Comparison of ENCODE assay signal across 7 mouse cellular contexts in the genomic region with DNA sequence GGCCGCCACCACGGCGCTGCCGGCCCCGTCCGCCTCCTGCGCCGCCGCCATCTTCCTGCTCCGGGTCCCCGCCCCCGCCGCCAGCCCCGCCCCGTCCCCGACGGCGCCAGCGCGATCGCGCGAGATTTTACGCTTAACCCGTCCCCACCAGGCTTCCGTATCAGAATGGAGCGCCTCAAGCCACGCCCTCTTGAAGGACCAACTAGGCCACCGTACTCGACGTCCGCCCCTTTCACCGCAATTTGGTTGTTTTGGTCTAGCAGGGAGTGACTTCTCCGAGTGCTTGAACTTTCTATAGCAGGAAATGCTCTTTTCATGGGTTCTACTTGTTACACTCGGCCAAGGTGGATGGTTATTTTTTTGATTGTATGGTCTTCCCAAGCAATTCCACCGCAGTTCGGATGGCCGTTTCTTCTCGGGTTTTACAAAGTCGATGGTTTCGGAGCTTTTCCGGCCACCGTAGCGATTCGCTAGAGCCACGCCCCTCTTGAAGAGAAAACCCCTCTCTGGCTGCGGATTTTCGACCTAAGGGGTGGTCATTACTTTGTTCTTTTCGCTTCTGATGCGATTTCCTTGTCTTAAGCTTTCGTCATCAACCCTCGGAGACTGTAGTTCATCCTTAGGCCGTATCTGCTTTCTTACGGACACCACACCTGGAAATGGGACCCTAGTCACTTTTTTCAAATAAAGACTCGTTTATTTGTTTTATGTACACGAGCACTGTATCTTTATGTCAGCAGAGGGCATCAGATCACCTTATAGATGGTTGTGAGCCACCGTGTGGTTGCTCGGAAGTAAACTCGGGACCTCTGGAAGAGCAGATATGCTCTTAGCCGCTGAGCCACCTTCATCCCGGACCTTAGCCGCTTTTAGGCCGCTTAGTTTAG. TPM values are rescaled to one million over a fixed set of nuclear protein-coding genes. Genes with fewer than 3 reads are reported as not detected.
DNase-seq lines count a peak whose midpoint lies in the region; ATAC-seq lines count a peak whose summit lies in the region.

A gene (minus strand): TSS at position 79 of the 887 bp plus-strand sequence.

- H3K4me1 ChIP-seq in embryonic facial prominence, embryonic 11.5 days (ENCODE audit: control insufficient read depth, insufficient read depth, low read length), result peaks cover 6% of the 10 kb centered on the region; the same call in 1 of the 2 replicates
- H3K4me1 ChIP-seq in limb, embryonic 10.5 days, result peaks cover 25% of the 10 kb centered on the region
- peaks cover 32% of the 10 kb centered on the region for H3K4me1 ChIP-seq in midbrain, embryonic 13.5 days (replicated peaks)

- H3K4me3 ChIP-seq in embryonic facial prominence, embryonic 11.5 days (ENCODE audit: low read depth, low read length), result peak within 1 kb of the TSS; percentile 94
- H3K4me3 ChIP-seq in limb, embryonic 10.5 days, result peak within 1 kb of the TSS; percentile 100
- peak within 1 kb of the TSS; percentile 94 for H3K4me3 ChIP-seq in midbrain, embryonic 13.5 days (replicated peaks)

- no peaks in the 10 kb centered on the region for H3K27me3 ChIP-seq in embryonic facial prominence, embryonic 11.5 days (ENCODE audit: control insufficient read depth, insufficient read depth, low read length)
- no peaks in the 10 kb centered on the region for H3K27me3 ChIP-seq in limb, embryonic 10.5 days (ENCODE audit: low read depth, poor library complexity, severe bottlenecking)
- 0 out of 2 replicates have a peak, but pooled peaks cover 3% of the 10 kb centered on the region for H3K27me3 ChIP-seq in midbrain, embryonic 13.5 days

- no peaks in the 10 kb centered on the region for H3K9me3 ChIP-seq in embryonic facial prominence, embryonic 11.5 days (replicated peaks; ENCODE audit: control insufficient read depth, low read length)
- no peaks in the 10 kb centered on the region for H3K9me3 ChIP-seq in limb, embryonic 10.5 days (replicated peaks)
- H3K9me3 ChIP-seq in midbrain, embryonic 13.5 days, result no peaks in the 10 kb centered on the region

- H3K27ac ChIP-seq in embryonic facial prominence, embryonic 11.5 days (replicated peaks; ENCODE audit: low read depth, low read length), result peak within 1 kb of the TSS; percentile 77
- peak within 1 kb of the TSS; percentile 93 for H3K27ac ChIP-seq in limb, embryonic 10.5 days
- H3K27ac ChIP-seq in midbrain, embryonic 13.5 days, result peak within 1 kb of the TSS; percentile 90

- H3K36me3 ChIP-seq in embryonic facial prominence, embryonic 11.5 days (replicated peaks; ENCODE audit: control insufficient read depth, insufficient read depth, low read depth, low read length), result peaks cover 2% of the 10 kb centered on the region
- H3K36me3 ChIP-seq in limb, embryonic 10.5 days, result peaks cover 27% of the 10 kb centered on the region
- H3K36me3 ChIP-seq in midbrain, embryonic 13.5 days, result peaks cover 15% of the 10 kb centered on the region; the same call in 1 of the 2 replicates

- H3K9ac ChIP-seq in embryonic facial prominence, embryonic 11.5 days (replicated peaks; ENCODE audit: low read length), result peak within 1 kb of the TSS; percentile 83
- H3K9ac ChIP-seq in midbrain, embryonic 13.5 days (replicated peaks), result peak within 1 kb of the TSS; percentile 99

- peak; percentile 71 for ATAC-seq in embryonic facial prominence, embryonic 11.5 days (replicated peaks; ENCODE audit: insufficient number of reproducible peaks, low FRiP score, low TSS enrichment, low read depth)
- ATAC-seq in granulocyte monocyte progenitor cell, adult 5-6 weeks (replicated peaks; ENCODE audit: poor library complexity, severe bottlenecking), result peak; percentile 72
- peak; percentile 87 for ATAC-seq in midbrain, embryonic 13.5 days

- peak within 1 kb of the TSS; percentile 80 for H3K4me2 ChIP-seq in embryonic facial prominence, embryonic 11.5 days (ENCODE audit: low read depth, low read length)
- H3K4me2 ChIP-seq in midbrain, embryonic 13.5 days (replicated peaks), result peak within 1 kb of the TSS; percentile 93

- DNase-seq in adrenal gland, postnatal 14 days, result peak; percentile 98
- peak; percentile 98 for DNase-seq in embryonic facial prominence, embryonic 11.5 days (ENCODE audit: low spot score)
- DNase-seq in kidney, adult 11 months, result peak; percentile 96
- DNase-seq in limb, embryonic 10.5 days (ENCODE audit: low spot score), result peak; percentile 99
- peak; percentile 96 for DNase-seq in spleen, adult 12 weeks (ENCODE audit: low spot score)

- under 1% methylated on average over 59 of the region's 63 CpGs for WGBS in embryonic facial prominence, embryonic 11.5 days
- under 1% methylated on average over 63 of the region's 63 CpGs for WGBS in limb, embryonic 10.5 days
- WGBS in midbrain, embryonic 13.5 days, result under 1% methylated on average over 56 of the region's 63 CpGs

RNA-seq across cellular contexts. Expression of the gene that starts here (rescaled TPM):
- 116 and 119 TPM in 2 replicates for total RNA-seq in adrenal gland, postnatal 14 days (2021)
- 92.5 and 94.7 TPM in 2 replicates for polyA plus RNA-seq in embryonic facial prominence, embryonic 11.5 days (2014; fragmentation: Nextera tagmentation; extraction: Ambion mirVana)
- 29.9 and 41.7 TPM in 2 replicates for total RNA-seq in granulocyte monocyte progenitor cell, adult 5-6 weeks (2014; fragmentation: Nextera tagmentation)
- total RNA-seq in granulocyte monocyte progenitor cell, adult 5-6 weeks (2017), result 32.0 and 36.5 TPM in 2 replicates
- polyA plus RNA-seq in limb, embryonic 10.5 days (2016; fragmentation: Nextera tagmentation; extraction: Ambion mirVana), result 84.5 and 86.3 TPM in 2 replicates
- 86.6 and 97.5 TPM in 2 replicates for polyA plus RNA-seq in midbrain, embryonic 13.5 days (2015; fragmentation: Nextera tagmentation; extraction: Ambion mirVana)

Comparison
In these comparisons a context has a peak if more than half of its experiments do, and no peak if none do; other contexts are left out.
1. Peak in every context shown above with its lines: DNase-seq, ATAC-seq, H3K4me3 ChIP-seq and H3K27ac ChIP-seq.